Mouse (Mus musculus) right cerebral cortex, postnatal 25 days (tissue): ENCODE results near the gene Flot2.
"Not testable (repeated sequence)": the region's sequence is repeated elsewhere in the genome, so short reads cannot be mapped to it uniquely, and the experiment has no call there.

Experiments
- DNase-seq: peaks from one replicate; pipeline ENCODE4 v3.0.0; 2022

The Flot2 gene

DNA sequence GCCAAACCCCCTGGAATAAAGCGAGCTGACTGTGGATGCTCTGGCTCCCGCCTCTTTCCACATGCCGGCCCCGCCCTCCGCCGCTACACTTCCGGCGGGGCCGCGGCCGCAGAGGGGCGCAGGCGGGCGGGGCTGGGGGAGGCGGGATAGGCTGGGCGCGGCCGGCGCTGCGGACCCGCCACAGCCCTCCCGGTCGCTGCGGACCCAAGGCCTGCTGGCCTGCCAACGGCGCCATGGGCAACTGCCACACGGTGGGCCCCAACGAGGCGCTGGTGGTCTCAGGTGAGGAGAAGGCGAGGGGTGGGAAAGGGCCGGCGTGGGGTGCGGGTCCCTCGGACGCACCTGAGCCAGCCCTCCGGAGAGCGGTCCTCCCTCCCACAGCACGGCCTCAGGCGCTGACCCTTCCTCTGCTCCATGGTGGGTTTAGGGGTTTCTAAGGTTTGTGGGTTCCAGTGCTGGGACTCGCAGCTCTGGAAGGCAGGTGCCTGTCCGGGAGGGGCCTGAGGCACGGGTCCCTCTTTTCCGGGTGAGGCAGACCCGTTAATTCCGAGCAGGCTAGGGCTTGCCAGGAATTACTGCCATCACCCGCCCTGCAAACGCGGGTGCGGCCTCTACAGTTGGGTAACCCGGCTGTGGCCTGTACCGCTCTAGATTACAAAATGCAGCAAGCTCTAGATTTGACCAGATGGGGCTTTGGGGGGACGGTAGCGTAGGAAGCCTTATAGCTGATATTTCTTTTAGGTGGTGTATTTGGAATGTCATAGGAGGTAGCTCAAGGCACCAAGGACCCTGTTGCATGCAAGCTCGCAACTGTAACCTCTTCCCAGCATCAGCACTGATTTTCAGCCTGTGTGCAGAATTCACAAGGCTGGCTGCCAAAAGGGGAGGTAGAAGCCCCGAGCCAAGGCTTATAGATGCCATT lies at the start of gene Flot2:
TSS of gene Flot2 (plus strand) at position 101 of the 922 bp plus-strand sequence.
- DNase-seq = peak; percentile 61

DNA sequence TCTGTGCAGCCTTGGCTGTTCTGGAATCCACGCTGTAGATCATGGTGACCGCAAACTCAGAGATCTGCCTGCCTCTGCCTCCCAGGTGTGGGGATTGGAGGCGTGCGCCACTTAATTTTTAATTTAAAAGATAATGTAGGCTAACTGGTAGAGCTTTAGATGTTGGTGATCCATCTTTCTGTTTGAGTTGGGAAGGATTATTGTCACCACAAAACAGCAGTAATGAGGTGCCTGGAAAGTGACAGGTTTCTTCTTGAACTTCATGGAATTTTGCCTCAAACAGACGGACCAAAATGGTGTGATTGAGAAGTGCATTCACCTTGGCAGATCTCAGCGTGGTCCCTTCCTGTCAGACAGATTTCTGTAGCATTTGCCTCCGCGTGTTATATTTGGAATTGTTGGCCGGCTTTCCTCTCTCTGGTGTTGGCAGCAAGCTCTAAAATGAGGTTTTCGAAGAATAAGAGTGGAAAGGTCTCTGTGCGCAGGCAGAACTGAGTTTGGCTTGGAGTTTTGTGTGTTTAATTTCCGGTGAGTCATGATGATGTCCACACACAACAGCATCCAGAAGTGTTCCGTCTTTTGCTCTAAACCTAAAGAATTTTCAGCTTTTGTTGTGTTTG lies 48.5 kb upstream of the Flot2 start:
- DNase-seq = no peak

DNA sequence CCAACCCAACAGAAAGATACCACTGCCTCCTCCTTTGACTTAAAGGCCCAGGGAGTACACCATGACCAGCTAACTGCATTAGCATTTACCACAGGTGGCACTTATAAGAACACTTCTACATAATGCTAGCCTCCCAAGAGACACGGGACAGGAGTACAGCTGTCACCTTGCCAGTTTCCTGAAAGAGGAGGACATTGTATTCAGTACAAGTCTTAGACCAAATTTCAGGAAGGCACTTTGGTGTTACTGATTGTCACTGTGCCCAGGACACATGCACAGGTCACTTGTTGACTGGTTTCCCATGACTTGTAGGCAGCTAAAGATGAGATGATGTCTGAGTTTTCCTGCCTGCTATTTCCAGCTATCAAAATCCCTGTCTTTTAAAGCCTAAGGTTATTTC lies 42.2 kb upstream of the Flot2 start:
- no peak for DNase-seq

DNA sequence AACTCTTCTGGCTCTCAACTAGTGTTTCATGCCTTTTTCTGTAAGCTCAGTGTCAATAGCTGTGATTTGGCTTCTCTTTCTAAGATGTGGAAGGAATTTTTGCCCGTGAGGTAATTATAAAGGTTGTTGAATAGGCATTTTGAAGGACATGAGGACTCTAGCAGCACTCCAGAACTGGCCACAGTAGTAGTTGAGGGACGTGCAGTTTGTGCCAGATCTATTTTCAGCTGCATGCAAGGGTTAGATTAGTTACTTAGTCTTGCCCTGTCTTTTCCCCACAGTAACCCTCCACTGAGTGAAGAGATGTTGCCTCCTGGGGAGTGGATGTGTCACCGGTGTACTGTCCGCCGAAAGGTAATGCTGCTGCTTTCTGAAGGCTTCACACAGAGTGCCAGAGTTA lies 31.3 kb upstream of the Flot2 start:
- no peak for DNase-seq

DNA sequence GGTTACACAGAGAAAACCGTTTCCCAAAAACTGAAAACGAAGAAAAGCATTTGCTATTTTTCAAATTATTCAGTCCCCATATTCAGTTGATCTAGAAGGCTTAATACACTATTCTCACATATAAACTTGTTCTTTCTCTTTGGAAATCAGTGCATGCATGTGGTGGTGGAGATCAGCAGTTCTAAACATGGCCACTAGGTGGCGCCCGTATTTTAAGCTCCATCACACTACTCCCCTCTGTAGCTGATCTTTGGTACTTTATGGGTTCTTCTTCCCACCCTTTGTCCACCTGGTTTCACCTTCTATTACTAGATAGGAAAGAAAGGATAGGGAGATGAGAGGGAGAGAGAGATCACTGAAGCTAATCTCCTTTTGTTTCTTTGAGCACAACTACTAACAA lies 18.1 kb upstream of the Flot2 start:
- DNase-seq = peak; percentile 57

DNA sequence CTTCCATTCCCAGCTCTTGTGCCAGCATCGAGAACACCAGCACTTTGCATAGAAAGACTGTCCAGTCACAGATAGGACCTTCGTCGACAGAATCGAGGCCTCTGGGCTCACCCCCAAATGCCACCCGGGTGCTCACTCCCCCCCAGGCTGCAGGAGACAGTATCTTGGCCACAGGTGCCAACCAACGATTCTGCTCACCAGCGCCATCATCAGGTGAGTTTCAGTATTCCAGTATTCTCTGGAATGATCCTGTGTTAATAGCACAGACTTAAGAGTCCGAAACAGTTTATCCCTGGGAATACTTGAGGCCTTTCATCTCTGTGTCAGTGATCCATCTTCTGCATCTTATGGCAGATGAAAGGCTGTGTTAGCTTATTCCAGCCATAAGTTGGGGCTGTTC lies 14.1 kb upstream of the Flot2 start:
- no peak for DNase-seq

DNA sequence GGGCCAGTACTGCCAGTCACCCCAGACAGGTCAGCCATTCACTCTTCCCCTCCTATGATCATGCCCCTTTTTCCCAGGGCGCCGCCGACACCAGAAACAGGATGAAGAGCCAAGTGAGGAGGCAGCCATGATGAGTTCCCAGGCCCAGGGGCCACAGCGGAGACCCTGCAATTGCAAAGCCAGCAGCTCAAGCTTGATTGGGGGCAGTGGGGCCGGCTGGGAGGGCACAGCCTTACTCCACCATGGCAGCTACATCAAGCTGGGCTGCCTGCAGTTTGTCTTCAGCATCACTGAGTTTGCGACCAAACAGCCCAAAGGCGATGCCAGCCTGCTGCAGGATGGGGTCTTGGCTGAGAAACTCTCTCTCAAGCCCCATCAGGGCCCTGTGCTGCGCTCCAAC lies 8.5 kb upstream of the Flot2 start:
- no peak for DNase-seq

DNA sequence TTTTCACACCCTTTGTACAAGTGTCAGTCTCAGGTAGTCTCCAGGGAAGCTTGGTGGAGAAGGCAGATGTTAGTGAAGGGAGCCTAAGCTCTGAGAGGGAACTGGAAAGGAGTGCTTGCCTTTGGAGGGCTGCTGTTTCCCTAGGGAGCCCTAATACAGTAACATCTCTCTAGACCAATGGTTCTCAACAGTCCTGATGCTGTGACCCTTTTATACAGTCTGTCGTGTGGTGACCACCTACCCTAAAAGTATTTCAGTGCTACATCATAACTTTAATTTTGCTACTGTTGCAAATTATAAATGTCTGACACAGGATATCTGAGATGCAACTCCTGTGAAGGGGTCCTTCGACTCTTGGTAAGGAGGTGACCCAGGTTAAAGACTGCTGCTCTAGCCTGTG lies 7.1 kb upstream of the Flot2 start:
- DNase-seq = no peak

DNA sequence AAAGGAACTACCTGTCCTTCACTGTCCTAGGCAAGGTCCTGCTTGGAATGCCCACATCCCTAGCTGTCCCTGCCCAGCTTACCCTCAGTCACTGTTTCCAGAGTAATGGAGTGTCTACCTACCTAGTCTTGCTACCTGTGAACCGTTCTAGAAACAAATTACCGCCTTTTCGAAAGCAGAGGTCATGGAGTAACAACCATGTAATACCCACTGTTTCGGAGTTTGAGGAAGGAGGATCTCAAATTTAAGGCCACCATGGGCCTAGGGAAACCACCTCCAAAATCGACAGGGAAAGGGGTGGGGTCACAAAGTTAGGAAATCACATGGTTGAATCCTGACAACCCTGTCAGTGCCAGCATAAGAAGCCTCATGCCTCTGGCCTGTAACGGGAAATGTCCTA lies 6.3 kb upstream of the Flot2 start:
- DNase-seq = no peak

DNA sequence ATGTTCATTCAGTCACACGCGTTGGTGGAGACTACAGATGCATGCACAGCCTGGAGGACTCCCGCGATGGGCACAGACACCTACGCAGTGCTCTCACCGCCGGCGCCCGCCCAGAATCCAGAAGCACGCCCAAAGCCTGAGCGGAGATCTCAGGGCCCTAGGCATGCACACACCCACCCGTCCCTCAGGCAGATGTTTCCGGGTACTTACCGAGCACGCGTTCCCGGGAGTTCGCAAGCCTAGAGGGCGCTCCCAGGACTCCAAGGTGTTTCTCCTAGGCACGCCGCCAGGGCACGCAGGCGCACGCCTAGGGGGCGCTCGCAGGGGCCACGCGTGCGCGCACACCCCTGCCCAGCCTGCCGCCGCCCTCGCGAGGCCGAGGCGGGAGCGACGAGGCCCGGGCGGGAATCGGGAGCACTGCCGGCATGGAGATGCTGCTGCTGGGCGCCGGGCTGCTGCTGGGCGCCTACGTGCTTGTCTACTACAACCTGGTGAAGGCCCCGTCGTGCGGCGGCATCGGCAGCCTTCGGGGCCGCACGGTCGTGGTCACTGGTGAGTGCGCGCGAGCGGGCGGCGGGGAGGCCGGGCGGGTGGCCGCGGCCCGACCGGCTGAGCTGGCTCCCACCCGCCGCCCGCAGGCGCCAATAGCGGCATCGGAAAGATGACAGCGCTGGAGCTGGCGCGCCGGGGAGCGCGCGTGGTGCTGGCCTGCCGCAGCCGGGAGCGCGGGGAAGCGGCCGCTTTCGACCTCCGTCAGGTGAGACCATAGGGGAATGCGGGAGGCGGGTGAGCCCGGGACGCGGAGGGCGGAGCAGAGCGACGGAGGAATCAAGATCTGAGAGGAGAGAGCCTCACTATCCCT lies 5.6 kb upstream of the Flot2 start, which contains the start of gene Dhrs13:
TSS of gene Dhrs13 (plus strand) at position 334 of the 862 bp plus-strand sequence.
- peak; percentile 87 for DNase-seq

DNA sequence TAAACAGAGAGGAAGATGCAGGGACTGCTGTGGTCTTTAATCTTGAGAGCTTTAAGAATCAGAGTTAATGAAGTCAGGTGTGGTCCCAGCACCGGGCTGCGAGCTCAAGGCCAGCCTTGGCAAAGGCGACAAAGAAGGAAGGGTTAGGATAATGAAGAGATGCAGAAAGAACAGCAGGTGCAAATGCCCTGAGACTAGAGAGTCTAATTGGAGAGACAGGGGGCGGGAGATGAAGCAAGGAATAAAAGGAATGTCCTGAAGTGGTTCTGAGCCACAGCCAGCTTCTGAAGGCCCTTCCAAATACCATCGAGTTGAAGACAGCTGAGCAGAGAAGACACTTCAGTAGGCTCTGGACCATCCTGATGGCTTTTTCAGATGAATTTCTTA lies 4.9 kb upstream of the Flot2 start:
- no peak for DNase-seq

DNA sequence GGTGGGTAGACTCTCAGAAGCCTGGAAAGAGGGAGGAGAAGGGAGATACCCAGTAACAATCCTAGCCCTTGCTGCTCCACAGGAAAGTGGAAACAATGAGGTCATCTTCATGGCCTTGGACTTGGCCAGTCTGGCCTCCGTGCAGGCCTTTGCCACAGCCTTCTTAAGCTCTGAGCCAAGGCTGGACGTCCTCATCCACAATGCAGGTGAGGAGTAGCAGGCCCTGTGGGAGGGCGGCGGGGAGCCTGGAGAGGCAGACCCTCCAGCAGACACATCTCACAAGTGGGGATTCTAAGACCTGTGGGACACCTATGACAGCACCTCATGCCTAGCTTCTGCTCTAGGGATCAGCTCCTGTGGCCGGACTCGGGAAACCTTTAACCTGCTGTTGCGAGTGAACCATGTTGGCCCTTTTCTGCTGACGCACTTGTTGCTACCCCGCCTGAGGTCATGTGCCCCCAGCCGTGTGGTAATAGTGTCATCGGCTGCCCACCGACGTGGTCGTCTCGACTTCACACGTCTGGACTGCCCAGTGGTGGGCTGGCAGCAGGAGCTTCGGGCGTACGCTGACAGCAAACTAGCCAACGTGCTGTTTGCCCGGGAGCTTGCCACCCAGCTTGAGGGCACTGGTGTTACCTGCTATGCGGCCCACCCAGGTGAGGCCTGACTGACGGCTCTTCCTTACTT lies 3.7 kb upstream of the Flot2 start:
- DNase-seq = no peak

DNA sequence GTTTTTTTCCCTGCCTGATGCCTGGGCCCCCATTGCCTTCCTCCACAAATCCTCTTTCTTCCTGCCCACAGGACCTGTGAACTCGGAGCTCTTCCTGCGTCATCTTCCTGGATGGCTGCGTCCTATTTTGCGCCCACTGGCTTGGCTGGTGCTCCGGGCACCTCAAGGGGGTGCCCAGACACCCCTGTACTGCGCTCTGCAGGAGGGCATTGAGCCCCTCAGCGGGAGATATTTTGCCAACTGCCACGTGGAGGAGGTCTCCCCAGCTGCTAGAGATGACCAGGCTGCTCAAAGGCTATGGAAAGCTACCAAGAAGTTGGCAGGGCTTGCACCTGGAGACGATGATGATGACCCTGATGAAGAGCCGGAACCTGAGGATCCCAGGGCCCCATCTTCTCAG lies 940 bp upstream of the Flot2 start:
- no peak for DNase-seq

DNA sequence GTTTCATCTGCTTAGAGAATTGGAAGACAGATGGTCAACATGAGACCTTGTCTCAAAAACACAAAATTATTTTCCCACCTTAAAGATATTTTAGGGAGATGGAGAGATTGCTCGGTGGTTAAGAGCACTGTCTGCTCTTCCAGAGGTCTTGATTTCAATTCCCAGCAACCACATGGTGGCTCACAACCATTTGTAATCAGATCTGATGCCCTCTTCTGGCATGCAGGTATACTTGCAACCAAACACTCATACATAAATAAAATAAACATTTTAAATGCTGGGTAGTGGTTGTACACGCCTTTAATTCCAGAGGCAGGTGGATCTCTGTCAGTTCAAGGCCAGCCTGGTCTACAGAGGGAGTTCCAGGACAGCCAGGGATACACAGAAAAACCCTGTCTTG lies 3.1 kb downstream of the Flot2 start:
- DNase-seq = no peak

DNA sequence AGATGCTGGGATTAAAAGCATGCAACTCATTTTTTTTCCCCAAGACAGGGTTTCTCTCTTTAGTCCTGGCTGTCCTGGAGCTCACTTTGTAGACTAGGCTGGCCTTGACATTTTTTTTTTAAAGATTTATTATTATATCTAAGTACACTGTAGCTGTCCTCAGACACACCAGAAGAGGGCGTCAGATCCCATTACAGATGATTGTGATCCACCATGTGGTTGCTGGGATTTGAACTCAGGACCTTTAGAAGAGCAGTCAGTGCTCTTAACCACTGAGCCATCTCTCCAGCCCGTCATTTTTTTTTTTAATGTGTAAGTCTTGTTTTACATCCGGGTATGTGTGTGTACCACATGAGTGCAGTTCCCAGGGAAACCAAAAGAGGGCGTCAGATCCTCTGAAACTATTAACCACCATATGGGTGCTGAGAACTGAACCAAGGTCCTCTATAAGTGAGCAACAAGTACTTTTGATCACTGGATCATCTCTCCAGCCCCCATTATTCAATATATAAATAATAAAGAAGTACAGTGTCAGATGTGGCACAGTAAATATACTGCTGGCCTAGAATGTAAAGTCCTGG lies 4.6 kb downstream of the Flot2 start:
- not testable (repeated sequence) for DNase-seq

DNA sequence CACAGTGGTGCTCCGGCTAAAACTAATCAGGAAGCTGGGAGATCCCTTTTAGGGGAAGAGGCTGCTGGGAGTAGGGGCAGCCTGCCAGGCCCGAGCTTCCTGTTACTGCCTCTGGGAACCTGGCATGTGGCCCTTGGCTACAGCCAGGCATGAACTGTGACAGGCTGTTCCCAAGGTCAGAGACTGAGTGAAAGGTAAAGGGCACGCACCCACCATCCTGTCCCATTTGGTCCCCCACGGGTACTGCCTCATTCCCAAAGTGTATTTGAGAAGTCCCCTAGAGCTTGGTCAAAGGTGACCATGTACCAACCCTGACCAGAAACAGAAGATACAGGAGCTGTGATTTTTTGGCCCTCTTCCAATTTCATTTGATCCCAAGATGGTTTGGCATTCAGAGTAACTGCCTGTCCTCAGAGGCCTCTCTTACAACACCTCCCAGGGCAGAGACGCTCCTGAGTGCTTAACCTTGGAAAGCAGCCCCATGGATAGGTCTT lies 7.1 kb downstream of the Flot2 start:
- DNase-seq = no peak

DNA sequence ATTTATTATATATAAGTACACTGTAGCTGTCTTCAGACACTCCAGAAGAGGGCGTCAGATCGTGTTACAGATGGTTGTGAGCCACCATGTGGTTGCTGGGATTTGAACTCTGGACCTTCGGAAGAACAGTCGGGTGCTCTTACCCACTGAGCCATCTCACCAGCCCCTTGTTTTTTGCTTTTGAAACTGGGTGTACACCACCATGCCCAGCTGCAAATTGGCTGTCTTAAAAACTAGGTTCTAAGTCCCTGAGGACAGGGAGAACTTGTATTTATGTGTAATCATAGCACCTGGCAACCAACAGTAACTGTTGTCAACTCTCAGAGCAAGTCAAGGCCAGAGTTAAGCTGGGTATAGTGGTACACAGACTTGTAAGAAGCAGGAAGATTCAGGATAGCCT lies 10.9 kb downstream of the Flot2 start:
- DNase-seq = not testable (repeated sequence)

DNA sequence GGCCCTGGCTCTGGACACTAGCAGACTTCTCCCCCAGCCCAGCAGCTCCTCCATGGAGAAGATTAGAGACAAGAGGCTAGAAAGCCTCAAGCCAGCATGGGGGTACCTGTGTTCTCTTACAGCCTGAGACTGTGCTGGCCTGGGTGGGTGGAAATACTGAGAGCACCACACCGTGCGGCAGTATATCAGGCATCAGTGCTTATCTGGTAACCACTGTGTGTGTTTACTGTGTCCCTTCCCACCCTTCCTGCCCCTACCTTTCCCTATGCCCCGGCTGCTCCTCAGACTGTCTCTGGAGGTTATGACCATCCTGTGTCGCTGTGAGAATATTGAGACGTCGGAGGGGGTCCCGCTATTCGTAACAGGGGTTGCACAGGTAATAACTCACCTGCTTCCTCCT lies 15.3 kb downstream of the Flot2 start:
- no peak for DNase-seq

DNA sequence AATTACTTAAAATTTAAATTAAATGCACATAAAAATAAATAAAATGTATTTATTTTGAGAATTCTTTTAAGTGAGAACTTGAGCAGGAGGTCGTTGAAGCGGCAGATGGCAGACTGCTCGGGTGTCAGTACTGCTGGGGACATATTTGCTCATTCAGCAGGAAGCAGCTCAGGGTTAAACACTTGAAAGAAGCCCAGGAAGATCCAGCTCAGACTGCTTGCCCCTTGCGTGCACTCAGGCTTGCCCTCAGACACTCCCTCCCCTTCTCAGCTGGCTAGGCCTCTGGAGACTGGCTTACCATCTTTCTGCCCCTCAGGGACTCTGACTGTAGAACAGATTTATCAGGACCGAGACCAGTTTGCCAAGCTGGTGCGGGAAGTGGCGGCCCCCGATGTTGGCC lies 19.2 kb downstream of the Flot2 start:
- no peak for DNase-seq

DNA sequence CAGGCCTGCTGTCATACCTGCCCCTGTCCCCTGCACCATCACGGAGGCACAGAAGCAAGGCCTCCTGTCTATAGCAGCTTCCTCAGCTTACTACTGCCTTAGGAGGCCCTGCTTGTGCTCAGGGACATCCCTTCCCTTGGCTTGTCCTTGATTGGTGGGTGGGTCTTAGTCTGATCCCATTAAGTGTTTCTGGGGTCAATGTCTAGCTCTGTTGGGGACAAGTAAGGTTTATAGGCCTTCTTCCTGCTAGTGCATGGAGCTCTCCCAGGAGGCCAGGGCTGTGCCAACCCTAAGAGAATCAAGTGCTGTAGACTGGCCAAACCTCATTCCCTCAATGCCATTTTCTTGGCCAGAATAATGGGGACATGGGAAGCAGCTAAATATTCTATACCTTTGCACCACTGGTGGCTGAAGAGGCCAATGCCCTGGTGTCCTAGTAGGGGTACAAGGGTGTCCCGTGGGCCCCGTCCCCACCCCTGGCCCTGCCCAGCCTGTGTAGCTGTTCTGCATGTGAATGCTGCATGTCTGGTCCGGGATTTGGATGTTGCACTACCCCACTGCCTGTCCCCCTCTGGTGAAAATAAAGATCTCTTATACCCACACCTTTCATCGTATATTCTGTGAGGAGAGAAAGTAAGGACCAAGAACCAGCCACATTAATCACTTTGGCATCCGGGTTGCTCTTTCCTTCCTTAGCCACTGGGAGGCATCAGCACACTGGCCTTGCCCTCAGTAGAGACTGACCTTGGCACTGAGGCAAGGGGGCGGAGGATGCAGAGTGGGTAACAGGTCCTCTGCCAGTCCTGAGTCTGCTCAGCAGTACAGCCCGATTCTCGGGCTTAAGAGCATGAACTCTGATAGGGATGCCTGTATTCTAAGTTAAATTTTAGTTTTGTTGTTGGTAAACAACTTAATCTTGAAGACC lies 22.4 kb downstream of the Flot2 start:
- DNase-seq = peak; percentile 36

DNA sequence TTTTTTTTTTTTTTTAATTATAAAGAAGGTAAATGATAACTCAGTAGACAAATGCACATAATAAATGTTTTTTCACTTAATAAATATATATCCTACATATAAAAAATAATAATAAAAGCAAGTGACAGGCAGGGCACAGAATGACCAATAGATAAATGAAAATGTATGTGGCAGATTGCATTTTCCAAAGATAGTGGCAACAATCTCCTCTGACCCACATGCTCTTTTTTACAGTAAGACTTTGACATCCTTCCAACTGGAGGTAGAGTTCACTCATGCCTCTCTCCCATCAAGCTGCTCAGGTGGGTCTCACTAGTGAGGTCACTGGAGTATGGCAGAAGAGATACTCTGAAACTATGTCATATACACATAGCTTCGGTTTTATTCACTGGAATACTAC lies 24.8 kb downstream of the Flot2 start:
- DNase-seq = no peak
